Comparison of ENCODE assay signal across 9 mouse cellular contexts in genomic region chr2:110177879-110178278, GRCm38 (mm10).
DNase-seq lines count a peak whose midpoint lies in the region; ATAC-seq and TF ChIP-seq lines count a peak whose summit lies in the region.
"Had no signal": no experiment of that assay in that cellular context is flagged by ENCODE, and none has a peak within 500 bp of the region (broad histone marks: within the 10 kb centered on the region; RNA-seq: fewer than 3 reads in every experiment).

No protein-coding gene starts in this region.

- 32% methylated on average over 7 of the region's 7 CpGs for WGBS in limb, embryonic 15.5 days

- H3K4me3 ChIP-seq in layer of hippocampus, adult 2 months, result no peak overlapping the region
- no peak overlapping the region for H3K4me3 ChIP-seq in limb, embryonic 15.5 days
- H3K4me3 ChIP-seq: erythroblast, embryonic 14.5 days had no signal

- no peak for DNase-seq in layer of hippocampus, adult 2 months (ENCODE audit: low spot score in 2 of 2)
- no peak for DNase-seq in layer of hippocampus, adult 11-12 months (ENCODE audit: low spot score)
- peak; percentile 44 for DNase-seq in cerebellum, adult 8-10 months
- DNase-seq in heart, postnatal 36 days, result peak; percentile 59 to 60
- no peak for DNase-seq in yolk sac, embryonic 10.5 days (ENCODE audit: low spot score)
- no peak for DNase-seq in natural killer cell, adult 2 months (ENCODE audit: low spot score in 2 of 2)

- intact Hi-C loops in heart, postnatal 36 days (cut with DNase I), result no loop called here

- no peak for TF ChIP-seq CTCF in layer of hippocampus, adult 2 months (conservative IDR thresholded peaks at IDR 0.05)

- peak overlapping the region; percentile 11; the same call in 1 of the 2 replicates for H3K27ac ChIP-seq in layer of hippocampus, adult 2 months
- H3K27ac ChIP-seq in limb, embryonic 15.5 days, result peak overlapping the region; percentile 87

- H3K9me3 ChIP-seq in limb, embryonic 15.5 days, result no peaks in the 10 kb centered on the region

- no peak overlapping the region; the same call in 1 of the 2 replicates for H3K4me2 ChIP-seq in limb, embryonic 15.5 days

- H3K36me3 ChIP-seq in limb, embryonic 15.5 days, result no peaks in the 10 kb centered on the region

- peaks cover 63% of the 10 kb centered on the region for H3K4me1 ChIP-seq in limb, embryonic 15.5 days

- ATAC-seq in limb, embryonic 15.5 days (ENCODE audit: insufficient number of reproducible peaks, low FRiP score, low TSS enrichment, low read depth), result no peak
- ATAC-seq in erythroblast, adult 5-6 weeks (replicated peaks; ENCODE audit: low FRiP score, poor library complexity, severe bottlenecking), result no peak

- H3K27me3 ChIP-seq in limb, embryonic 15.5 days, result no peaks in the 10 kb centered on the region

- H3K9ac ChIP-seq in limb, embryonic 15.5 days, result no peak overlapping the region

Comparison
In these comparisons a context has a peak if more than half of its experiments do, and no peak if none do; other contexts are left out.
1. DNase-seq: peak in cerebellum, adult 8-10 months (single experiment) and heart, postnatal 36 days (2 of 2); none in layer of hippocampus, adult 2 months (0 of 2), layer of hippocampus, adult 11-12 months (single experiment), yolk sac, embryonic 10.5 days (single experiment) and natural killer cell, adult 2 months (0 of 2).